Mouse (Mus musculus) spleen, adult 2 months (tissue): ENCODE data around the gene Cdh16. TPM values are rescaled to one million over a fixed set of nuclear protein-coding genes. Genes with fewer than 3 reads are reported as not detected.
"Not testable (repeated sequence)": the region's sequence is repeated elsewhere in the genome, so short reads cannot be mapped to it uniquely, and the experiment has no call there.

Experiments
- DNase-seq, 2 experiments: peaks; one replicate each; pipeline versions ENCODE4 v3.0.0 to v3.0.0-alpha.2; 2012 to 2021; ENCODE audit warnings: low spot score in 2 of 2, low read depth in 1 of 2
- H3K27ac ChIP-seq: fragments of 200-500 bp; 2 replicates; pipeline ENCODE4 v1.5.1; 2012; ENCODE audit warnings: low read length, inconsistent platforms; ENCODE audit not compliant: insufficient read depth
- H3K27me3 ChIP-seq: fragments of 200-500 bp; 2 replicates; pipeline ENCODE4 v1.6.1; 2012; ENCODE audit warnings: mild to moderate bottlenecking, moderate library complexity, low read length, inconsistent platforms; ENCODE audit not compliant: control insufficient read depth, insufficient read depth
- H3K36me3 ChIP-seq: fragments of 200-500 bp; 2 replicates; pipeline ENCODE4 v1.6.1; 2012; ENCODE audit warnings: mild to moderate bottlenecking, low read length, inconsistent platforms; ENCODE audit not compliant: control insufficient read depth, insufficient read depth
- H3K4me1 ChIP-seq: fragments of 200-500 bp; 2 replicates; pipeline ENCODE4 v1.6.1; 2011; ENCODE audit warnings: inconsistent platforms; ENCODE audit not compliant: control insufficient read depth, insufficient read depth, insufficient read length
- H3K4me3 ChIP-seq: fragments of 200-500 bp; 2 replicates; pipeline ENCODE4 v1.5.1; 2011; ENCODE audit warnings: mild to moderate bottlenecking, inconsistent platforms; ENCODE audit not compliant: insufficient read depth, insufficient read length; ENCODE audit errors: extremely low read depth
- CTCF ChIP-seq: fragments of 200-500 bp; IDR thresholded peaks from 2 replicates; pipeline ENCODE4 v1.5.1; 2011; ENCODE audit warnings: mild to moderate bottlenecking, inconsistent platforms; ENCODE audit not compliant: insufficient read depth, insufficient read length, insufficient replicate concordance; ENCODE audit errors: extremely low read depth
- POLR2A ChIP-seq: fragments of 200-500 bp; IDR thresholded peaks from 2 replicates; pipeline ENCODE4 v1.6.1; 2011; ENCODE audit warnings: low read depth, low read length, inconsistent platforms
- WGBS: fragments of 180-500 bp; shearing (Covaris S2); methylation state at CpG from one replicate; pipeline ENCODE4 v1.1.7; 2018; 5-methylcytosine and 5-hydroxymethylcytosine counted together
- polyA plus RNA-seq: library from polyadenylated mRNA; depleted of rRNA; stranded (reverse); fragments of >200 nt; gene quantifications from 2 replicates; pipeline ENCODE4 v1.2.3, GENCODE M21; 2012; rRNA removed

The Cdh16 gene
- polyA plus RNA-seq = 0.29 TPM in 1 of 2 replicates, not detected in the other

- no peak for TF ChIP-seq CTCF
- TF ChIP-seq POLR2A = no peak
- DNase-seq = no peak
- Histone ChIP-seq H3K4me1 (peaks cover 6% of the 10 kb centered on the region; the same call in 1 of the 2 replicates), H3K4me3 (no peak within 1 kb of the TSS), H3K27ac (no peak within 1 kb of the TSS), H3K36me3 (peaks cover 3% of the 10 kb centered on the region), H3K27me3 (no peaks in the 10 kb centered on the region)
- 88% methylated on average over 6 of the region's 6 CpGs for WGBS
Observed at GRCm38 (mm10) chr8:104624161-104624560, at the start of gene Cdh16. Gene Cdh16, minus strand, starts transcription at chr8:104624396.

- H3K36me3 ChIP-seq = no peaks in the 10 kb centered on the region
- H3K27me3 ChIP-seq = no peaks in the 10 kb centered on the region
- H3K4me1 ChIP-seq = no peaks in the 10 kb centered on the region
- WGBS = 82% methylated on average over 4 of the region's 4 CpGs
- DNase-seq = no peak
- TF ChIP-seq CTCF (no peak), POLR2A (no peak)
- no peak overlapping the region for H3K4me3 ChIP-seq
- H3K27ac ChIP-seq = no peak overlapping the region
Observed at GRCm38 (mm10) chr8:104655614-104656013, 31.4 kb upstream of the Cdh16 start.

GRCm38 (mm10) chr8:104654984-104655383 is 30.8 kb upstream of the Cdh16 start:
- no peak for TF ChIP-seq POLR2A
- peak; percentile 75; the same call in 1 of the 2 replicates for TF ChIP-seq CTCF
- peak; percentile 69 to 80 for DNase-seq
- H3K4me1 ChIP-seq = no peaks in the 10 kb centered on the region
- WGBS = 2% methylated on average over 3 of the region's 3 CpGs
- no peak overlapping the region for H3K4me3 ChIP-seq
- no peaks in the 10 kb centered on the region for H3K27me3 ChIP-seq
- H3K27ac ChIP-seq = no peak overlapping the region
- no peaks in the 10 kb centered on the region for H3K36me3 ChIP-seq

- H3K4me1 ChIP-seq, H3K4me3 ChIP-seq, H3K27me3 ChIP-seq, DNase-seq, H3K36me3 ChIP-seq, H3K27ac ChIP-seq: not testable (repeated sequence)
- 75% methylated on average over 3 of the region's 3 CpGs for WGBS
- peak; percentile 6; the same call in 1 of the 2 replicates for TF ChIP-seq CTCF
Observed at GRCm38 (mm10) chr8:104644187-104644586, 20.0 kb upstream of the Cdh16 start.

GRCm38 (mm10) chr8:104642324-104642654 is 18.1 kb upstream of the Cdh16 start:
- Histone ChIP-seq H3K27ac (0 out of 2 replicates have a peak overlapping the region, but pooled peaks have one; percentile 76), H3K4me3 (peak overlapping the region; percentile 81; the same call in 1 of the 2 replicates)
- WGBS = 67% methylated on average over 6 of the region's 6 CpGs

GRCm38 (mm10) chr8:104641426-104642323 is 17.5 kb upstream of the Cdh16 start, which contains the start of gene Ciao2b:
Gene Ciao2b, minus strand, starts transcription at chr8:104641965.
- Histone ChIP-seq H3K27me3 (no peaks in the 10 kb centered on the region), H3K4me3 (peak within 1 kb of the TSS; percentile 81), H3K4me1 (peaks cover 5% of the 10 kb centered on the region; the same call in 1 of the 2 replicates), H3K27ac (peak within 1 kb of the TSS; percentile 76), H3K36me3 (peaks cover 4% of the 10 kb centered on the region)
- WGBS = under 1% methylated on average over 66 of the region's 66 CpGs
- peak; percentile 8; the same call in 1 of the 2 replicates for TF ChIP-seq POLR2A
- TF ChIP-seq CTCF = no peak
- DNase-seq = peak in 1 of 2 experiments; percentile 83

More at GRCm38 (mm10) chr8:104642324-104642654, 18.1 kb upstream of the Cdh16 start:
- Histone ChIP-seq H3K4me1 (peaks cover 5% of the 10 kb centered on the region; the same call in 1 of the 2 replicates), H3K27me3 (no peaks in the 10 kb centered on the region), H3K36me3 (peaks cover 4% of the 10 kb centered on the region)
- TF ChIP-seq POLR2A = no peak
- TF ChIP-seq CTCF = no peak
- DNase-seq = no peak
